Mouse (Mus musculus): ENCODE results near the gene Gps2.
A peak's percentile ranks its signal among the peaks of the same experiment; 100 is the strongest.

Gps2 gene

GRCm38 (mm10) chr11:69886907-69887635 lies 26.6 kb upstream of the Gps2 start:
- no peak for DNase-seq (ENCODE audit: low spot score)

- peak; percentile 61 for DNase-seq (ENCODE audit: low spot score)
Observed at GRCm38 (mm10) chr11:69891482-69891881, 22.2 kb upstream of the Gps2 start.

- DNase-seq (ENCODE audit: low spot score), result no peak
Observed at GRCm38 (mm10) chr11:69894671-69895070, 19.0 kb upstream of the Gps2 start.

- DNase-seq (ENCODE audit: low spot score), result no peak
Observed at GRCm38 (mm10) chr11:69895291-69895690, 18.4 kb upstream of the Gps2 start, which contains the start of gene Acap1. Gene Acap1, minus strand, starts transcription at chr11:69895539.

- no peak for DNase-seq (ENCODE audit: low spot score)
Observed at GRCm38 (mm10) chr11:69899870-69900269, 13.8 kb upstream of the Gps2 start.

GRCm38 (mm10) chr11:69900471-69901405 lies 12.9 kb upstream of the Gps2 start, which contains the start of the genes 2810408A11Rik and Neurl4:
Gene 2810408A11Rik, minus strand, starts transcription at chr11:69900987.
Gene Neurl4, plus strand, starts transcription at chr11:69901072.
- DNase-seq (ENCODE audit: low spot score), result peak; percentile 88

GRCm38 (mm10) chr11:69901406-69901846 lies 12.3 kb upstream of the Gps2 start:
- peak; percentile 98 for DNase-seq (ENCODE audit: low spot score)

GRCm38 (mm10) chr11:69901993-69902392 lies 11.7 kb upstream of the Gps2 start:
- no peak for DNase-seq (ENCODE audit: low spot score)

GRCm38 (mm10) chr11:69902972-69903371 lies 10.7 kb upstream of the Gps2 start:
- no peak for DNase-seq (ENCODE audit: low spot score)

- no peak for DNase-seq (ENCODE audit: low spot score)
Observed at GRCm38 (mm10) chr11:69904311-69904710, 9.4 kb upstream of the Gps2 start.

GRCm38 (mm10) chr11:69908645-69909044 lies 5.0 kb upstream of the Gps2 start:
- DNase-seq (ENCODE audit: low spot score), result no peak

- no peak for DNase-seq (ENCODE audit: low spot score)
Observed at GRCm38 (mm10) chr11:69909174-69909573, 4.5 kb upstream of the Gps2 start.

GRCm38 (mm10) chr11:69910177-69910576 lies 3.5 kb upstream of the Gps2 start:
- DNase-seq (ENCODE audit: low spot score), result no peak

GRCm38 (mm10) chr11:69910781-69911560 lies 2.7 kb upstream of the Gps2 start:
- no peak for DNase-seq (ENCODE audit: low spot score)

- DNase-seq (ENCODE audit: low spot score), result no peak
Observed at GRCm38 (mm10) chr11:69911701-69912100, 2.0 kb upstream of the Gps2 start.

- no peak for DNase-seq (ENCODE audit: low spot score)
Observed at GRCm38 (mm10) chr11:69912716-69913530, 765 bp upstream of the Gps2 start.

- no peak for DNase-seq (ENCODE audit: low spot score)
Observed at GRCm38 (mm10) chr11:69914372-69914764, 680 bp downstream of the Gps2 start.

GRCm38 (mm10) chr11:69914917-69915430 lies 1.3 kb downstream of the Gps2 start:
- DNase-seq (ENCODE audit: low spot score), result no peak

GRCm38 (mm10) chr11:69915667-69916627 lies 2.3 kb downstream of the Gps2 start:
- DNase-seq (ENCODE audit: low spot score), result no peak
